Mouse (Mus musculus) liver, embryonic 14.5 days (tissue): Measurements from ENCODE around the gene Zfp963. TPM values are rescaled to one million over a fixed set of nuclear protein-coding genes. Genes with fewer than 3 reads are reported as not detected.

Source experiments
- ATAC-seq: fragments of 200-750 bp; cut with Nextera tagmentation; 2 replicates; pipeline ENCODE4 v1.8.0; 2017; ENCODE audit warnings: moderate number of reproducible peaks, mild to moderate bottlenecking, moderate library complexity; ENCODE audit not compliant: insufficient read depth
- DNase-seq, 3 experiments: peaks; one replicate each; pipeline ENCODE4 v3.0.0-alpha.2; 2012 to 2013; ENCODE audit warnings: low read depth in 3 of 3, low spot score in 3 of 3
- H3K27ac ChIP-seq: fragments of 300-500 bp; sonication (generic); 2 replicates; pipeline ENCODE4 v1.5.1; 2014; ENCODE audit warnings: moderate library complexity, mild to moderate bottlenecking, control low read depth, inconsistent platforms
- H3K27me3 ChIP-seq: fragments of 300-500 bp; sonication (generic); 2 replicates; pipeline ENCODE4 v1.6.1; 2014; ENCODE audit warnings: mild to moderate bottlenecking, low read length, moderate library complexity; ENCODE audit not compliant: control insufficient read depth, insufficient read depth
- H3K36me3 ChIP-seq: fragments of 300-500 bp; sonication (generic); replicated peaks from 2 replicates; pipeline ENCODE4 v1.6.1; 2014; ENCODE audit warnings: low read depth; ENCODE audit not compliant: control insufficient read depth, insufficient read depth
- H3K4me1 ChIP-seq, 2 experiments: fragments of 200-500 bp in 1 of 2; fragments of 300-500 bp in 1 of 2; sonication (generic) in 1 of 2; replicated peaks; 2 replicates each; pipeline ENCODE4 v1.6.1; 2012 to 2014; ENCODE audit warnings: antibody characterized with exemption in 1 of 2, inconsistent platforms in 1 of 2, low read length in 1 of 2; ENCODE audit not compliant: control insufficient read depth in 2 of 2, insufficient read depth in 2 of 2
- H3K4me2 ChIP-seq: fragments of 300-500 bp; sonication (generic); 2 replicates; pipeline ENCODE4 v1.6.1; 2014; ENCODE audit warnings: low read depth, mild to moderate bottlenecking, control low read depth, moderate library complexity
- H3K4me3 ChIP-seq, 2 experiments: fragments of 200-500 bp in 1 of 2; fragments of 300-500 bp in 1 of 2; sonication (generic) in 1 of 2; 2 replicates each; pipeline ENCODE4 v1.5.1; 2012 to 2014; ENCODE audit warnings: low read depth in 2 of 2, low read length in 2 of 2, mild to moderate bottlenecking in 2 of 2, control low read depth in 1 of 2, inconsistent platforms in 1 of 2, moderate library complexity in 1 of 2; ENCODE audit not compliant: insufficient read depth in 1 of 2
- H3K9ac ChIP-seq: fragments of 300-500 bp; sonication (generic); replicated peaks from 2 replicates; pipeline ENCODE4 v1.6.1; 2014; ENCODE audit warnings: mild to moderate bottlenecking, control low read depth, moderate library complexity
- H3K9me3 ChIP-seq: fragments of 300-500 bp; sonication (generic); 2 replicates; pipeline ENCODE4 v1.6.1; 2016; ENCODE audit warnings: low read length, mixed read lengths; ENCODE audit not compliant: control insufficient read depth
- CTCF ChIP-seq: IDR thresholded peaks from 2 replicates; pipeline ENCODE4 v1.5.1; 2016; ENCODE audit warnings: antibody characterized with exemption, low read depth, control low read depth
- EP300 ChIP-seq: IDR thresholded peaks from 2 replicates; pipeline ENCODE4 v1.6.1; 2016; ENCODE audit warnings: antibody characterized with exemption, low read depth
- WGBS: fragments of 180-500 bp; shearing (Covaris S2); extraction: QIAGEN DNeasy Blood & Tissue Kit; methylation state at CpG from one replicate; pipeline ENCODE4 v1.1.7; 2014; ENCODE audit not compliant: insufficient replicate concordance; 5-methylcytosine and 5-hydroxymethylcytosine counted together
- polyA plus RNA-seq, 2 experiments: library from polyadenylated mRNA; depleted of rRNA in 1 of 2; stranded (reverse) in 1 of 2; unstranded in 1 of 2; fragments of >200 nt; fragmentation: Nextera tagmentation in 1 of 2; extraction: Ambion mirVana in 1 of 2; gene quantifications; 2 replicates each; pipeline versions ENCODE4 v1.2.1 to v1.2.3; 2012 to 2014

Zfp963 gene
- polyA plus RNA-seq, 2 experiments, result 1.8 to 2.0 TPM

DNA sequence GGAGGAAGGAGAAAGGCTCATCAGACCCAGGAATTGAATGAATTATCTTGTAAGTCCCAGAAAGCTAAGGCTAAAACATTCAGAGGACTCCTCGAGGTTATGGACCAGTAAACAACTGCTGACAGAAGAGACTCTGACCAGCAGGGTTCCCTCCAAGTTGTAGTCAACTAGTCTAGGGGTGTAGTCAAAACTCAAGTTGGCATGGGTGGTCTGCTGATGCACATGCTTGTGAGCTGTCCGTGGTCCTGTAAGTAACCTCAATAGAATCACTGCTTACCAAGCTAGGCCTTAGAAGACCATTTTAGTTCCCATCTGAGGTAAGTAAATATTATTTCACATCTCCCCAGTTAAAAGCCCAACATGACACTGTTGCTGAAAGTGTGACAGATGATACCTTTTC lies 8.5 kb downstream of the Zfp963 start:
- no peaks in the 10 kb centered on the region for H3K4me1 ChIP-seq
- H3K27me3 ChIP-seq, result no peaks in the 10 kb centered on the region
- H3K9me3 ChIP-seq, result no peaks in the 10 kb centered on the region
- TF ChIP-seq CTCF (no peak), EP300 (no peak)
- 0 out of 2 replicates have a peak, but pooled peaks cover 2% of the 10 kb centered on the region for H3K36me3 ChIP-seq
- H3K27ac ChIP-seq, result no peak overlapping the region
- DNase-seq (no peak), ATAC-seq (no peak)
- no peak overlapping the region for H3K9ac ChIP-seq
- no peak overlapping the region for H3K4me3 ChIP-seq
- WGBS, result 54% methylated on average over 2 of the region's 2 CpGs
- H3K4me2 ChIP-seq, result no peak overlapping the region

DNA sequence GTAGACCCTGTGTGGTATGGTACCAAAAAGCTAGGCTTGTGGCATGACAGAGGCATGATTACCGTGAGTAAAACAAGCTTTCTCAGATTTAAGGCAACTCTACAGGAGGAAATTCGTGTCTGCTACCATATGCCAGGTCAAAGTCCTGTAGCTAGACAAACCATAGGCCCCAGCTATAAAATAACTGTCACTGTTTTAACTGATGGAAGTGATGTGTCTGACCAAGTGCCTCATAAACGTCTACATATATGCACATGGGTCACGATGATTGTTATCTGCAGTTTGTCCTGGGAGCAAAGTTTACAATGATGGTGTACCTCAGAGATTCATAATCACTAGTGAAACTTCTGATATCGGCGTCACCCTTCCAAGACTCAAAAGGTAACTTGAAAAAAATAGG lies 9.0 kb downstream of the Zfp963 start:
- no peaks in the 10 kb centered on the region for H3K27me3 ChIP-seq
- no peak for TF ChIP-seq EP300
- TF ChIP-seq CTCF, result no peak
- 0 out of 2 replicates have a peak, but pooled peaks cover 2% of the 10 kb centered on the region for H3K36me3 ChIP-seq
- WGBS, result 62% methylated on average over 6 of the region's 6 CpGs
- H3K9me3 ChIP-seq, result no peaks in the 10 kb centered on the region
- no peak overlapping the region for H3K4me2 ChIP-seq
- H3K27ac ChIP-seq, result no peak overlapping the region
- H3K4me1 ChIP-seq, result no peaks in the 10 kb centered on the region
- no peak overlapping the region for H3K9ac ChIP-seq
- DNase-seq (no peak), ATAC-seq (no peak)
- no peak overlapping the region for H3K4me3 ChIP-seq

DNA sequence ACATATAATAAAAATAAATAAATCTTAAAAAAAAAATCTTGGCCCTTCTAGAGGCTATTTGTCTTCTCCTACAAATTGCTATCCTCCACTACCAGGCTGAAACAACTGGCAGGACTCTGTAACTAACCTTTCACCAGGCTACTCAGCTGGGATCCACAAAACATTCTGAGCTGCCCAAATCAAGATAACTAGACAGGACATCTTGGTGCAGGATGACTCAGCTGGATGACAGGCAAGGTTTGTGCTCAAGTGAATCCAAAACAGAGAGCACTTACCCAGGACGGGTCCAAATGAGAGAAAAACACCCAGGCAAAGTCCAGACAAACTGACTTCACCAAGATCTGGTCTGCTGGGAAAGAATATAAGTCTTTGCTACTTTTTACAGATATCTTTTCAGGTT lies 14.3 kb downstream of the Zfp963 start:
- no peaks in the 10 kb centered on the region for H3K27me3 ChIP-seq
- H3K9me3 ChIP-seq, result no peaks in the 10 kb centered on the region
- H3K27ac ChIP-seq, result no peak overlapping the region
- no peak overlapping the region for H3K9ac ChIP-seq
- ATAC-seq, result no peak
- no peak for DNase-seq
- WGBS, result 48% methylated on average over 1 of the region's 1 CpGs
- 0 out of 4 replicates have a peak, but pooled peaks cover 0 to 2% of the 10 kb centered on the region in 2 experiments for H3K4me1 ChIP-seq
- no peak overlapping the region for H3K4me3 ChIP-seq
- no peak overlapping the region for H3K4me2 ChIP-seq
- TF ChIP-seq EP300 (no peak), CTCF (no peak)
- no peaks in the 10 kb centered on the region for H3K36me3 ChIP-seq

DNA sequence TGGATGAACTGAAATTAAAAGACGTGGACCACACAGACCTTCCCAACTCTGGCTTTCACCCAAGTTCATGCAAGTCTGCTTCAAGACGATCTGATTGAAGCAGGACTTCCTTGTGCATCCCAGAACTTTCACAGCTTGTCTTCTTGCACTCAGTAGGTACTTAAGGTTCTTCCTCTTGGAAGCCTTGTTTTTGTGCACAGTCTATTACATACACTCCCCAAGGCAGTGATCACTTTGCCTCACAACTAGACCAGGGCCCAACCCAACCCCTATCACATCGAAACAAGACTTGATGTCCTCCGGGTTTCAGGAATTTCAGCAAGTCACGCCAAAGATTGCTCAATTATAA lies 32.6 kb downstream of the Zfp963 start:
- TF ChIP-seq EP300, result no peak
- no peak for TF ChIP-seq CTCF
- WGBS, result 38% methylated on average over 5 of the region's 5 CpGs
- Histone ChIP-seq H3K9me3 (no peaks in the 10 kb centered on the region), H3K4me2 (peak overlapping the region; percentile 68), H3K27ac (peak overlapping the region; percentile 40; the same call in 1 of the 2 replicates), H3K4me1 (peaks cover 3 to 10% of the 10 kb centered on the region in 2 experiments), H3K4me3 (peak overlapping the region; percentile 53 to 70), H3K36me3 (peaks cover 4% of the 10 kb centered on the region), H3K27me3 (no peaks in the 10 kb centered on the region), H3K9ac (peak overlapping the region; percentile 1; the same call in 1 of the 2 replicates)
- DNase-seq (no peak), ATAC-seq (peak; percentile 9)

DNA sequence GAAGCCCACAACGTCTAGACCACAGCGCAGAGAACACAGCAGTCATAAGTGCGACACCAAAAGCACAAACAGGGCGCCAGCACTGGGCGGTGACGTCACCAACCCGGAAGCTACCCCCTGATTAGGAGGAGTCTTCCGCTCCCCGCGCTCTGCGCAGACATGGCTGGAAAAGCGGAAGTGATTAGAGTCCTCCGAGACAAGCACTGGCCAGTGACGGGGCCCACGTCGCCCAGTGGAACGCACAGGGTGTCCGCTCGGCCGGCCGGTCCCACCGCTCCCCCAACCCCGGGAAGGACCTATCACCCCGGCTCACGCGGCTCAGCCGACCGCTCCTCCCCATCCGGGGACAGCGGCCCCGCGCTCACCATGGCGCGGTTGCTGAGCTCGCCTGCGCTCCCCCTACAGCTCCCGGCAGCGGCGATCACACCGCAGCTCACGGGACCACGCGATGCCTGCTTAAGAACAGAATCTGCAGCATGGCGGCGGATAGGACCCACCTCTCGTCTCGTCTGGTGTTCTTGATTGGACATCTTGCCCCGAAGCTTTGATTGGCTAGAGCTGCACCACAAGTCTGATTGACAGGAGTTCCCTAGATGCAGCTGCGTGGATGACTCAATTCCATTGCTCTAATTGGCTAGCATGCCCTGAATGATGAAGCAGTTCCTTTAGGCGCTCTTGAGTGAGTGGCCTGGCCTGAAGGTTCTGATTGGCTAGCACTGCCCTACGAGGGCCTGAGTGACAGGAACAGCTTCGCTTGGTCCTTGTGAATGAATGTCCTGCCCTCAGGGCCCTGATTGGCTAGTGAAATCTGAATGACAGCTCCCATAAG lies 33.2 kb downstream of the Zfp963 start:
- ATAC-seq, result peak; percentile 97
- Histone ChIP-seq H3K36me3 (peaks cover 8% of the 10 kb centered on the region), H3K4me1 (peaks cover 3 to 10% of the 10 kb centered on the region in 2 experiments), H3K27me3 (no peaks in the 10 kb centered on the region), H3K9me3 (no peaks in the 10 kb centered on the region), H3K9ac (peak overlapping the region; percentile 97), H3K4me2 (peak overlapping the region; percentile 68), H3K4me3 (peak overlapping the region; percentile 83 to 96), H3K27ac (peak overlapping the region; percentile 96)
- WGBS, result under 1% methylated on average over 52 of the region's 52 CpGs
- DNase-seq, result peak; percentile 99 to 100 (median 99)
- TF ChIP-seq CTCF, result no peak
- no peak for TF ChIP-seq EP300
